Mouse (Mus musculus): ENCODE results near the gene Fam189a1. TPM values are rescaled to one million over a fixed set of nuclear protein-coding genes. Genes with fewer than 3 reads are reported as not detected.

Fam189a1 gene
- total and polyA plus RNA-seq, 3 experiments, result 0.10 TPM; not detected in 2

DNA sequence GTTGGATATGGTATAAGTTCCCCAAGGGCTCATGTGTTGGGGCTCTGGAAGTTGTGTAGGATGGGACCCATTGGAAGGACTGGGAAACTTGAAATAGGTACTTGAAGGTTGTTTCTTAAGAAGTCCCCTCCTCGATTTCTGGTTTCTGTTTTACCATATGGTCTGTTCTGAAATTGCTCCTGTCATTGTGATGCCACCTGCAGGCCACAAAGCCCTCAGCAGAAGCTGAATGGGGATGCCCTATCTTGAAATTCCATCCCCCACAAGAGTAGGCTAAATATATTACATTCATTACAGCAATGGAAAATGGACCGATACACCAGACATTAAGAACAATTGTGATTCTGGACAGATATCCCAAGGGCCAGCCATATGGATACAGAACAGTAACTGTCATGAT is 246.2 kb downstream of the Fam189a1 start:
- Histone ChIP-seq H3K9me3 (replicated peaks; ENCODE audit: low read length) (peaks cover 5% of the 10 kb centered on the region), H3K36me3 (replicated peaks in 1 of 2; ENCODE audit: control insufficient read depth in 1 of 2, insufficient read depth in 1 of 2, low read length in 1 of 2) (no peaks in the 10 kb centered on the region), H3K27ac (ENCODE audit: insufficient read depth, low read depth) (no peak overlapping the region), H3K4me3 (replicated peaks in 1 of 3; ENCODE audit: low read depth in 2 of 3, low read length in 2 of 3, poor library complexity in 1 of 3) (no peak overlapping the region), H3K4me1 (ENCODE audit: control insufficient read depth in 1 of 2, insufficient read depth in 2 of 2) (no peaks in the 10 kb centered on the region), H3K27me3 (replicated peaks) (no peaks in the 10 kb centered on the region), H3K79me2 (replicated peaks; ENCODE audit: control insufficient read depth, extremely low read depth, insufficient read depth, poor library complexity, severe bottlenecking) (no peaks in the 10 kb centered on the region), H3K9ac (ENCODE audit: insufficient read depth, low read depth) (no peak overlapping the region), H3K4me2 (ENCODE audit: insufficient read depth, low read depth, poor library complexity, severe bottlenecking) (no peak overlapping the region)
- in situ Hi-C loops (cut with MboI; ENCODE audit: low pct_ligation_motif_present, low pct_unique_long_range_greater_than_20kb, low sequenced_read_pairs) (no loop called here), dilution Hi-C loops (cut with MboI; ENCODE audit: extremely low pct_ligation_motif_present, extremely low pct_unique_long_range_greater_than_20kb, low sequenced_read_pairs) (no loop called here)
- TF ChIP-seq ELF1 (IDR thresholded peaks at IDR 0.05; ENCODE audit: low read depth, low read length) (peak; percentile 27; the same call in 1 of the 2 replicates), SMC3 (IDR thresholded peaks at IDR 0.05; ENCODE audit: low read depth, low read length) (peak; percentile 51), USF1 (IDR thresholded peaks at IDR 0.05; ENCODE audit: low read depth, low read length) (no peak), CTCF (conservative IDR thresholded peaks at IDR 0.05 in 1 of 2, IDR thresholded peaks at IDR 0.05 in 1 of 2; ENCODE audit: low read depth in 2 of 2, low read length in 2 of 2) (peak; percentile 7 to 58; a peak in 2 of 4 replicates), RAD21 (IDR thresholded peaks at IDR 0.05; ENCODE audit: low read depth, low read length) (peak; percentile 42)
- peak; percentile 47 for DNase-seq (ENCODE audit: extremely low read depth)

DNA sequence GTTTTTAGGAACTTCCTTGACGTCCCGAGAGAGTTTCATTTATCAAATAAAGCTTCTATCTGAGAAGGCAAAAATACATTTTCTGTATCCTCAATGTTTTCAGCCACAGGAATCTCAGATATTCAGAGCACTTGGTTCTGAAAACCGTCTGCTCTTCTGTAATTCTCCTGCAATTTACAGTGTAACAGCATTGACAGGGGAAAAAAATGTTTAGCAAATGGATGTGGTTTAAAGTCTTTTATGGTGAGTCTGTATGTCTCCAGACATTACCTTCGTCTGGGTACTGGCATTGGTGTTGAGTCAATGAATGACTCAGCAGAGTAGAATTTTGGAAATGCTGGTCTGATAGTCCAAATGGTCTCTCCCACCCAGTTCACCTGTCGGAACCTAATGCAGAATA is 249.4 kb downstream of the Fam189a1 start:
- no peak overlapping the region for H3K27ac ChIP-seq (ENCODE audit: insufficient read depth, low read depth)
- no peak for DNase-seq (ENCODE audit: extremely low read depth)
- in situ Hi-C loops (cut with MboI; ENCODE audit: low pct_ligation_motif_present, low pct_unique_long_range_greater_than_20kb, low sequenced_read_pairs), result no loop called here
- no peak overlapping the region for H3K4me2 ChIP-seq (ENCODE audit: insufficient read depth, low read depth, poor library complexity, severe bottlenecking)
- H3K4me1 ChIP-seq (ENCODE audit: control insufficient read depth in 1 of 2, insufficient read depth in 2 of 2), result no peaks in the 10 kb centered on the region
- H3K9ac ChIP-seq (ENCODE audit: insufficient read depth, low read depth), result no peak overlapping the region
- no peak for TF ChIP-seq IRF4 (IDR thresholded peaks at IDR 0.05; ENCODE audit: low read depth, low read length)
- no peak for TF ChIP-seq SMC3 (IDR thresholded peaks at IDR 0.05; ENCODE audit: low read depth, low read length)
- no peak for TF ChIP-seq ZMIZ1 (IDR thresholded peaks at IDR 0.05; ENCODE audit: low read depth, low read length)
- no peak for TF ChIP-seq EP300 (IDR thresholded peaks at IDR 0.05; ENCODE audit: low read length)
- no peak for TF ChIP-seq RCOR1 (conservative IDR thresholded peaks at IDR 0.05; ENCODE audit: low read depth, low read length)
- no peak for TF ChIP-seq BHLHE40 (IDR thresholded peaks at IDR 0.05; ENCODE audit: low read depth, low read length)
- no peak for TF ChIP-seq RAD21 (IDR thresholded peaks at IDR 0.05; ENCODE audit: low read depth, low read length)
- no peak for TF ChIP-seq USF1 (IDR thresholded peaks at IDR 0.05; ENCODE audit: low read depth, low read length)
- no peak for TF ChIP-seq MXI1 (IDR thresholded peaks at IDR 0.05; ENCODE audit: low read depth, low read length)
- no peak for TF ChIP-seq TCF12 (IDR thresholded peaks at IDR 0.05; ENCODE audit: low read depth, low read length)
- TF ChIP-seq UBTF (IDR thresholded peaks at IDR 0.05; ENCODE audit: low read depth, low read length), result no peak
- no peak for TF ChIP-seq MYC (IDR thresholded peaks at IDR 0.05; ENCODE audit: low read depth, low read length)
- TF ChIP-seq ZKSCAN1 (IDR thresholded peaks at IDR 0.05; ENCODE audit: borderline replicate concordance, low read depth, low read length), result no peak
- no peak for TF ChIP-seq NELFE (IDR thresholded peaks at IDR 0.05; ENCODE audit: low read depth, low read length)
- TF ChIP-seq PAX5 (IDR thresholded peaks at IDR 0.05; ENCODE audit: low read length), result no peak
- no peak for TF ChIP-seq ETS1 (conservative IDR thresholded peaks at IDR 0.05; ENCODE audit: low read depth, low read length)
- H3K9me3 ChIP-seq (replicated peaks; ENCODE audit: low read length), result peaks cover 5% of the 10 kb centered on the region
- H3K79me2 ChIP-seq (replicated peaks; ENCODE audit: control insufficient read depth, extremely low read depth, insufficient read depth, poor library complexity, severe bottlenecking), result no peaks in the 10 kb centered on the region
- dilution Hi-C loops (cut with MboI; ENCODE audit: extremely low pct_ligation_motif_present, extremely low pct_unique_long_range_greater_than_20kb, low sequenced_read_pairs), result no loop called here
- no peak overlapping the region for H3K4me3 ChIP-seq (replicated peaks in 1 of 3; ENCODE audit: low read depth in 2 of 3, low read length in 2 of 3, poor library complexity in 1 of 3)
- H3K36me3 ChIP-seq (replicated peaks in 1 of 2; ENCODE audit: control insufficient read depth in 1 of 2, insufficient read depth in 1 of 2, low read length in 1 of 2), result no peaks in the 10 kb centered on the region
- H3K27me3 ChIP-seq (replicated peaks), result no peaks in the 10 kb centered on the region
